Mouse (Mus musculus) G1E-ER4 (cell line): Measurements from ENCODE around the gene Gabrb3. TPM values are rescaled to one million over a fixed set of nuclear protein-coding genes. Genes with fewer than 3 reads are reported as not detected.

ENCODE experiments used
- GATA1 ChIP-seq: IDR thresholded peaks from one replicate; pipeline ENCODE4 v1.8.0; 2012; ENCODE audit warnings: low read length, inconsistent platforms
- polyA plus RNA-seq: library from polyadenylated mRNA; stranded (reverse); fragments of >175 nt; gene quantifications from 2 replicates; pipeline ENCODE4 v1.2.3, GENCODE M21; 2012

Gabrb3 gene
- not detected in 2 replicates for polyA plus RNA-seq

DNA sequence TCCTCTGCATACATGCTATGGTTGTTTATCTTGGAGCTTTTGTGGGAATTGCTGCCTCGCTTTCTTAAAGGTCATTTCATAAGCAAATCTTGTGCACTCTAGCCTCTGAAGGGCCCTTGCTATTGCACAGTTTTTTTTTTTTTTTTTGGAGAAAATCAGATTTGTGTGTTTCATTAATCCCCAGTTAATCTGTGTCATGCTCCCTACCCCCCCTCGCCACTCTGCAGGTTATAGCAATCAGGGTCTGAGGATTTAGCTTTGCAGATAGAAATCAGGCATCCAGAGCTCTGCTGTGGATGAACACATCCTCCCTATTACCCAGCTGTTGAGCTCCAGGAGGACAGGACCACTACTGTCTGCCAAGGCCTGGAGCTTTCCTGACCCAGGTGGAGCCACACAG, at the start of gene Gabrb3:
Gabrb3 (plus strand) TSS at position 301 of the 400 bp plus-strand sequence.
- TF ChIP-seq GATA1 = no peak

DNA sequence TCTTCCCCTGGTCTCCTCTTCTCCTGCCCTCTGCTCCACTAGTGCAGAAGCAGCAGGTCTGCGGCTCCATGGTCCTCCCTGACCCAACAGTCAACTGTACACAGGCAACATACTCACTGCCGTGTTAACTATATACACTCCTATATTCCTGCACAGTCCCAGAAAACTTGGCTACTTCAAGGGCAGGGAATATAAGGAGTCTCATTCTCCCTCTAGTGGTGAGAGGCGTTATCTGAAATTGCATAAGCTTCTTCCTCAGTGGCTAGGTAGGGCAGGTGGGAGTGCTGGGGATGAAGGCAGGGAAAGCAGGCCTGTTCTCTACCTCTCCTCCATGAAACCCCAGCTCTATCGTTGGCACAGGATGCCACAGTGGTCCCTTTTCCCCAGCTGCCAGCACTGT, 35.4 kb upstream of the Gabrb3 start:
- TF ChIP-seq GATA1 = no peak

DNA sequence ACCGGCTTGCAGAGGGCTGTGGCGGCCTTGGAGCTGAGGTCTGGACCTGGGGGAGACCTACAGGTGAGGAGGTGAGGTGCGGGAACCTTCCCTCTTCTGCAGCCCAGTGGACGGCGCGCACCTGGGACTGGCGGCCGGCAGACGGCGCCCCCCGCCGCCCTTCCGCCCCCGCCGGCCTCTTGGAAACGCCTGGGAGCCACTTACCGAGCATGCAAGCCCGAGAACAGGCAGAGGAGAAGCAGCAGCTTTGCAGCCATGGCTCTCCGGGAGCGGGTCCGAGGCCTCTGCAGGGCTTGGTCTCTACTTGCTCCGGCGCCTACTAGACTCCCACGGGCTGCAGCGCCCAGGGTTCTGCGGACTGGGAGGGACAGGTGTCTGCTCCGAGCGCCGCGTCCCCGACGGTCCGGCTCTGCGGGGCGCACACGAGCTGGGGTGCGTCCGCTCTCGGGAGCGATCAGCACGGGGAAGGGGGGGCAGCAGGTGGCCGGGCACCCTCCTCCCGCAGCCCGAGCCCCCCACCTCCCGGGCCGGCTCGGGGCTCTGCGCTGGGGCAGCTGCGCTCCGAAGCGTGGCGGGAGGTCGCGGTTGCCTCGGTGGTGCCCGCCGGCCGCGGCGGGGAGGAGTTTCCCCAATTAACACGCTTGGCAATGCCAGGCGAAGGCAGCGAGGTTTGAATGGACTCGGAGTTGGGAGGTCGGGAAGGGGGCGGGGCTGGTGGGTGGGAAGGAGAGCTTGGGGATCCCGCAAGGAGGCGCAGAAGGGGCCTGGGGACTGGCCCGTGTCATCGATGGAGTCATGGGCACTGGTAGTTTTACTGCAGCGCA, 32.8 kb upstream of the Gabrb3 start, which contains the start of gene Gabrg3:
Gabrg3 (minus strand) TSS at position 672 of the 824 bp plus-strand sequence.
- TF ChIP-seq GATA1 = no peak

DNA sequence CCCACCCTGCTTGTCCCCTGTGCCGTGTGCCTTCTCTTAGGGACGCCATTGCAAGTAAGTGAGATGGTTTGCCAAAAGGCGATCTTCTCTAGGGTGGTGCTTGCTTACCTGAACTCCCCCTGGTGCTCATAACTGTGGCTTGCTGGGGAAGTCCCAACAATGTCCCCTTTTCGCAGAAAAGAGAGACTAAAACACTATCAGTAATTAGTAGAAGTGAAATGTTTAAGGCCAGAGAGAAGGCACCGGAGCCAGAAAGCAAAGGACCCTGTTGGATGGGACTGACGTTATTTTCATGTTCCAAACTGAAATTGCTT, 32.2 kb upstream of the Gabrb3 start:
- no peak for TF ChIP-seq GATA1

DNA sequence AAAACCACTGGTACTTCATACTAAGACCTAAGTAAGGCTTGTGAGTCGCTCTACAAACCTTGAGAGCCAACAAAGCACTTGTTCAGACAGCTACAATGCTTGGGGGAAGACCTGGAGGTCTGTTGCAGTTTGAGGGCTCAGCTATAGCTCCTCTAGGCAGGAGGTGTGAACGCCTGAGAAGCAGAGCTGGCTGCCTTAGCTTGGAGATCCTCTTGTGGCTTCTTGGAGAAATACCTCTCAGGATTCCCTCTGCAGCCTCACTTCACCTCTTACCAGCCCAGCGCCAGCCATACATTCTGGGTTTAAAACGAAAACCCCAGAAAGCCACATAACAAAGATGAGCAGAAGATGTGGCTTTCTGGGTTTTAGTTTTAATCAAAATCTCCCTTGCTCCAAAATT, 29.4 kb upstream of the Gabrb3 start:
- no peak for TF ChIP-seq GATA1

DNA sequence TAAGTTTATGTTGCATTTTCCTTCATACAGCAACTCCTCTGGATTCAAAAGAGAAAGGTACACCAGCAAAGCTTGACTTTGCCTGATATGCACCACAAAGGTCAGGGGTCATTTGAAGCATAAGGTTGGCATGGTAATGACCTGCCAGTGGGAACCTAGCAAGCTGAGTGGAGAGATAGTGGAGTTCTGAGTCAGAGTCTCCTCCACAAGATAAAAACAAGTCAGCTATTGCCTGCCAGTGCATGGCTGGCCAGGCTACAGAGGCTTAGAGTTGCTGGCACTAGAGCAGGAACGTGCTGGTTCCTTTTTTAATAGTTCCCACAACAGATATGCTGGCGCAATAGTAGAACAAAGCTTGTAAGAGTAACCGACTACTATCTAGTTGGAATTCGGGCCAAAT, 25.9 kb upstream of the Gabrb3 start:
- no peak for TF ChIP-seq GATA1

DNA sequence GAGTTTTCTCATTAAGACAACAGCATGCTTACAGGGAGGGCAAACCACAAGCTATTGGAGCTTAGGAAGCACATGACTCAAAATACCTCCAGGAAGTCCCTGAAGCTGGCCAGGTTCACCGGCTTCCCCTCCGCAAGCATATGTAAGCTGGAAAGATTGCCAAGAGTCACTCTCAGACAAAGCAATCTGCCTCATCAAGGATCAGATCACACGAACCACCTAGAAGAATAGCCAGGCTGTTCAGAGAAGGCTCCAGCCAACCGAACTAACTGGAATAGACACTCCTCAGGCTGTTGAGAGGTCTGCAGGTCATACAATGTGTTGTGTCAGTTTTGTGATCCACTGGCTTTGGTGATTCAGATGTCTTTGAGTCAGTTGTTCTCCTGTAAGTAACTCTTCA, 8.3 kb upstream of the Gabrb3 start:
- TF ChIP-seq GATA1 = no peak

DNA sequence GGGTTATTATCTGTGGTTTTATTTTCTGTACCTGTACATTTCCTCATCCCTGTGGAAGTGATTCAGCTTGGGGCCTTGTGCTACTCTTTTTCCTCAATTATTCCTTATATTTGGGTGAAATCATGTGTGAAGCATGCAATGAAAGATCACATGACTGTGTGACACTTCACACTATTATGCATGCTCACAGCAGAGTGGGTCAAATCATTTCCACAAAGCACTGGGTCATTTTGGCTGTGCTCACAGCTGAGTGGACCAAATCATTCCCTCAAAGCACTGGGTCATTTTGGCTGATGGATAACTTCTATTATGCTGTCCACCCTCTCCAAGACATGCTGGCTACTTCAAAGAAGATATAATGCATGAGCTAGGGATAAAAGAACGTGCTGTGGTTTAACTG, 6.6 kb upstream of the Gabrb3 start:
- no peak for TF ChIP-seq GATA1

DNA sequence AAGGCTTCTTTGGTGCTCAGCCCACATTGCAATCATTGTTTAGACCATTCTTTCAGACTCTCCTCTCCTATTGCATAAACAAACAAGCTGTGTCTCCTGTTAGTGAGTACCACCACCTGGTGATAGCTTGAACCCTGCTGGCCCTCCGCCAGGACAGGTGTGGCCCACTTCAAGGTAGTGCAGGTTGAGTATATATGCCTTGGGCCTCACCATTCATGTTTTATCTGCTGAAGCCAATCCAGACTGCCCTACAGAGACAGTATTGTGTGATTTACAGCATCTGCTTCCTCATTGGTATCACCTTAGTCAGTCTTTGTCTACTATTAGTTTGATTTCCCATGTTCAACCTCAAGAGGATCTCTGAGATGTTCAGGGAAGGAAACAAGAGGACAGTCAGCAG, 1.6 kb downstream of the Gabrb3 start:
- no peak for TF ChIP-seq GATA1

DNA sequence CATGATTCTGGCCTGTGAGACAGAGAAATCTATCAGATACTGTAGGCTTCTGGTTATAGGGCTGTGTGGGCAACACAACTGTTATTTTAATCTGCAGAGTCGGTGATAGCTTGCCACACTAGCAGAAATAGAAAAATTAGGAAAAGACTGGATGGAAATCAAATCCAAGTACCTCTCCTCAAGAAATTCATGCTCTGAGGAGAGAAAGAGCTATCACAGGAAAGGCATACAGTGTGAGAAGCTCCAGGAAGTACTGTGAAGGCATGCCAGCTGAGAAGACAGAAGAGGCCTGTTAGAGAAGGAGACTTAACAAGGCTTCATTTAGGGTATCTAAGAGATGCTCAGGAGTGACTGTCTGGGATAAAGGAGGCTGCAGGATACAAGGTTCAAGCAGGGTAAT, 3.2 kb downstream of the Gabrb3 start:
- TF ChIP-seq GATA1 = no peak

DNA sequence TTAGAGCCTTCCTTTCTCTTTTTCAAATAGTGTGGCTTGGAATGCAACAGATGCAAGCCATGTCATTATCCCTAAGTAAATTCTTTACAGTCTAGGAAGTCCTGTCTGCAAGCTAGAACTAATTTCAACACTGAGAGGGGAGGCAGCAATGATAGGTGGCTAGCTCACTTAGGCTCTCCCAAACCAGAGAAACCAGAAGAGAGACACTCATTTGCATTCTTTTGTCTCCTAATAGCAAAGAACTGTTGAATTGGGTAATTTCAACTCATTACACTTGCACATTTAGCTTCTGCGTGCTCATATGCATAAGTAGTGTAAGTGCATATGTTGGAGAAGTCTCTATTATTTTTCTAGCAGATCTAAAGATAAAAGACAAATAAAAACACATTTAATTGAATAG, 28.7 kb downstream of the Gabrb3 start:
- no peak for TF ChIP-seq GATA1

DNA sequence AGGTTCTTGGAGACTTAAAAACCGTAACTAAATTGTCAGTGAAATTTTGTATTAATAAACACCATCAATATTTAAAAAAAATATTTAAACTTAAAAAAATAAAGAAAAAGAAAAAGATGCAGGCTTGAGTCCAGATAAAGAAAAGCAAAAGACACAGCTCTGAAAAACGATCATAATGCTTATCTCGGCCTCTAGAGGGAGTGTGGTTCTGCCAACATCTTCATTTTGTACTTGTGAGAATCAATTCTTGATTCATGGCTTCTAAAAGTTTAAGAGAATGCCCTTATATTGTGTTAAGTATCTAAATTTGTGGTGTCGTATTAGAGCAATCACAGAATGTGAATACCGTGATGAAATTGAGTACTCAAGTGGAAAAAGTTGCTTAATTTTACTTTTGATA, 40.9 kb downstream of the Gabrb3 start:
- no peak for TF ChIP-seq GATA1

DNA sequence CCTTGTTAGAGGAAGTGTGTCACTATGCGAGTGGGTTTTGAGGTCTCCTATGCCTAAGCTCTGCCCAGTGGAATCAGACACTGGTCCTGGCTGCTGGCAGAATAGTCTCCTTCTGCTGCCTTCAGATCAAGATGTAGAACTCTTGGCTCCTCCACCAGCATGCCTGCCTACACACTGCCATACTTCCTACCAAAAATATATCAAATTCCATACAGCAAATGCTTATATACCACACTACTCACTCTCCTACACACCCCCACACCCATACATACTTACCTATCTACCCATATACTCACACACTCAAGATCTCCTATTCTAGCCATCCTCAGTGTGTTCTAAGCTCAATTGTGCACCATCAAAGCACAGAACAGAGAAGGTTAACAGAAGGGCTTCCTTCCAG, 51.8 kb downstream of the Gabrb3 start:
- TF ChIP-seq GATA1 = no peak

DNA sequence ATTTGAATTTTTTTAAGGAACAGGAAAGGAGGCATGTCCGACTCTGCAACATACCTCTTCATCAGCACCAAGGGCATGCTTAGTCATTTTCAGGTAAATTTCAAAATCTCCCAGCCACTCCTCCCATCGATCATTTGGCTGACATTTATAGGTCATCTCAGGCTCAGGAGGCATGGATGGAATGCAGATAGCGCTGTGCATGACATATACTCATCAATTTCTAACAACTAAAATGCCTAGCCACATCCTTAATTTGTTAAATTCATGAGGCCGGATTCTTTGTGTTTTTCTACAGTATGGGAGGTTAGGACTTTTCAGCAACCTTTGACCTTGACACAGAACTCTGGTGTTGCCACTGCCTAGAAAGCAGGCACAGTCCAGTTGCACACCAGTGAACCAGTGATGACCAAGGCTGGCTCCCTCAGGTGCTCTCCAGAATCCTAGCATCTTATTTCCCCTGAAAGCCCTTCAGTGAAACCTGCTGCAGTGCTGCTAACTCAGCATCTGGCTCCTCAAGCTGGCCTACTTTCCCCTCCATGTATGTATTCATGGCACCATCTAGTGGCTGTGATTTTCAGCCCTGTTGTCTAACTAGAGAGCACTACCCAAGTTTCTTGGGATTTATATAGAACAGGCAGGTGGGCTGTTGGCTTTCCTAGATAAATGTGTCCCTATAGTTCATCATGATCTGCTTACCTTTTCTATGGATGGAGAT, 54.5 kb downstream of the Gabrb3 start:
- TF ChIP-seq GATA1 = no peak

DNA sequence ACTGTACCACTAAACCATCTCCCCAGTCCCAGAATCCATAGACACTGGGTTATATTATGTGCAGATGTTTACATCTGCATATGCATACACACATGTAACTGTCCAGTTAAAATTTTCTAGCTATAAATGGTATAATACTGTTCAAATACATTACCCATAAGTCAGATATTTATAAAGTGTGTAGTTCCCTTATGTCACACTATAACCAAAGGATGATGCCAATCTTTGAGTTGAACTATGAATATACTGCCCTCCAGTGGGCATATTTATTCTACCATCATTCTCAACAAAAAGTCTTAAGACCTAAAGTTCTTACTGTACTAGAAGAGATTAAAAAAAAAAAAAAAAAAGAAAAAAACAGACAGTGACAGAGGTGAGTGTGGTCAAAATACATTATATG, 63.4 kb downstream of the Gabrb3 start:
- no peak for TF ChIP-seq GATA1

DNA sequence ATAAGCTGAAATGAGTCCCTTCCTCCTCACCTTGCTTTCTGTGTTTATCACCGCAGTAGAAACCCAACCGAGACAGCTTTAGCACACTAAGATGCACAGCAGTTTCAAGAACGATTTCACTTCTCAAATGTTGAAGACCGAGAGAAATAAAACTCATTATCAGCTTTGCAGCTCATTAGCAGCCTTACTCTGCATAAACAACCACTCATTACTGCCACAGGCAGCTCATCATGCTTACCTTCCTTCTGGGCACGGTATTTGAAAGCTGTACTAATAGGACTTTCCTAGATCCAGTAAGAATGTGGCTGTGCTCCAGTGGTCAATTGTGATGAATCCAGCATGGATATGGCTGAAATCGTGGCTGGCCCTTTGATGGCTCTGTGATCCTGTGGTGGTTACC, 67.4 kb downstream of the Gabrb3 start:
- no peak for TF ChIP-seq GATA1

DNA sequence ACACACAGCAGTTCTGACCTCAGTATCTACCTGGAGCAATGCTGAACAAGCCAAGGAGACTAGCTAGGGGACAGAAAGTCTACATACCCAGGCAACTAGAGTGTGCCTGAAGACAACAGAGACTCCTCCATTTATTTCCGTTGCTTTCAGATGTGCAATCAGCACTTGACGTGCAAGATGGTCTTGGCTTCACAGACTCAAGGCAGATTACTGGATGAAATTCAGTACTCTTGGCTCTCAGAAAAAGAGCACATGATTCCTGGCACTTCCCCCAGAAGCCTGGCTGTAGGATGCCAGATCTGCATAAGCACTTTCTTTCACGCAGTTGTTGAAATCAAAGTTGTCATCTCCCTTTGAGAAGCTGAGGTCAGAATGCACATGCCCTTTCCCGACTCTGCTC, 72.3 kb downstream of the Gabrb3 start:
- no peak for TF ChIP-seq GATA1
